Mouse (Mus musculus): ENCODE results near the gene Ube4b. TPM values are rescaled to one million over a fixed set of nuclear protein-coding genes. Genes with fewer than 3 reads are reported as not detected.

Gene Ube4b
- polyA plus RNA-seq, 1 experiment from 2014 or later: 56.5 TPM

DNA sequence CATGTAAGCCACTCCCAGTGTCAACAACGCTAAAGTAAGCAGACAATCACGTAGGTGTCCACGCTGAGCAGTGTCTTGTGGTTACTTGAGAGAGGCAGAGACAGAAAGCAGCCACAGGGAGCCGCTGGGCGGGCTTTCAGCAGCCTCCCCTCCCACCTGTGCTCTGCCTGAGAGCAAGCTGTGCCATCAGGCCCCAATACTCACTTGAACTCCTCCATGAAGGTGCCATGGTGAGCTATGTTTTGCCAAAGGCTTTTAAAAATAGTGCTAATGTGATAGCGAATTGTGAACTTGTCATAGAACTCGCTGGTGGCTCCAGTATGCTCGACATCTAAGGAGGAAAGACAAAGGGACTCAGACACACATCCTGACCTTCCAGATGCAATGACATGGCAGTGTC, 82.2 kb downstream of the Ube4b start:
- WGBS: 83% methylated on average over 8 of the region's 8 CpGs
- no peak for ATAC-seq (ENCODE audit: low FRiP score)
- H3K9me3 ChIP-seq: no peaks in the 10 kb centered on the region
- H3K36me3 ChIP-seq: peaks cover 95% of the 10 kb centered on the region
- no peaks in the 10 kb centered on the region for H3K4me1 ChIP-seq (replicated peaks)
- H3K4me3 ChIP-seq: no peak overlapping the region
- H3K9ac ChIP-seq: no peak overlapping the region
- no peaks in the 10 kb centered on the region for H3K27me3 ChIP-seq
- H3K27ac ChIP-seq: no peak overlapping the region
- no peak overlapping the region for H3K4me2 ChIP-seq

DNA sequence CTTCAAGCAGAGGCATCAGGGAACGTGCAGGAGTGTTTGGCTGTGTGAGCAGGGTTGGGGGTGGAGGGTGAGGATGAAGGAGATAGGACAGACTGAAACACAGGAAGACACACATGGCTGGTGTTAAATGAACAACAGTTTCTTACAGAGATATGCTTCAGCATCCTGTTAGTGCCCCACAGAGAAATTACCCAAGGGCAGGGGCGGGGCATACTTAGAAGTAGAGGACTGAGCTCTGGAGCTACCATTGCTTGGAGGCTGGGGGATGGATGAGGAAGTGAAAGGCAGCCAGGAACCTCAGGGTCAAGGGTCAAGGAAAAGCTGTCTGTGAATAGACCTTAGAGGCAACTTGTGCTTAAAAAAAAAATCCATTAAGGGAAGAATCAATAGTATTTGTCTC, 85.9 kb downstream of the Ube4b start:
- Histone ChIP-seq H3K4me2 (no peak overlapping the region), H3K9me3 (no peaks in the 10 kb centered on the region), H3K27ac (no peak overlapping the region), H3K9ac (no peak overlapping the region), H3K4me1 (replicated peaks) (no peaks in the 10 kb centered on the region), H3K27me3 (no peaks in the 10 kb centered on the region), H3K36me3 (peaks cover 97% of the 10 kb centered on the region), H3K4me3 (no peak overlapping the region)
- 76% methylated on average over 2 of the region's 2 CpGs for WGBS
- no peak for ATAC-seq (ENCODE audit: low FRiP score)

DNA sequence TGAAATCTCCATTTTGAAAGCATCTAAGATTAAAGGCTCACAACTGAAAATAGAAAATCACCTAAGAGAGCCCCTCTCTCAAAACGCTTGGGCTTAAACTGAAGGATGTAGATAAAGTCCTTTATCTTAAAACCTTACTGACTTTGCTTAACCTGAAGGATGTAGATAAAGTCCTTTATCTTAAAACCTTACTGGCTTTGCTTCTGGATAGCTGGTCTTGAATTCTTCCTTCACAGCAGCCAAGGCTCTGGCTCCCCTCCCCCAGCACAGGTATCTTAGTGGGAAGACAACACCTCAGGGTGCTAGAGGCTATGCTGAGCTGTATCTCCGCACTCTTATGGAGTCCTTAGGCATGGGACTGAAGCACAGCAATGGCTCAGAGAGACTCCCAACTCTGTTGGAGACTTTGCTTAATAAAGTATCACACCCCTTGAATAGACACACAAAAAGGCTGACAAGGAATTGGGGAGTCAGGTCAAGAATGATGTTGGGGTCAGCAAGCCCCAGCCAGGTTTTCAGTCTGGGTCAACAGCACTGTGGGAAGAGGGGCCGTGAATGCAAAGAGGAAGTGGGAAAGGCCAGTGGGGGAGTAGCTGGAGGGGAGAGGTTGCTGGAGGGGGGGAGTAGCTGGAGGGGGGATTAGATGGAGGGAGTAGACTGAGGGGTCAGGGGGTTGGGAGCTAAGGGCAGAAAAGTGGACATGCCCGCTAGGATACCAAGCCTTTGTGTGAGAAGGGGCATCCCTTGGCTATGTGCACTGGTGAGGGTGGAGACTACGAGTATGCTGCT, 86.9 kb downstream of the Ube4b start:
- H3K9ac ChIP-seq: no peak overlapping the region
- H3K4me1 ChIP-seq (replicated peaks): no peaks in the 10 kb centered on the region
- 72% methylated on average over 5 of the region's 5 CpGs for WGBS
- ATAC-seq (ENCODE audit: low FRiP score): no peak
- no peak overlapping the region; the same call in 1 of the 2 replicates for H3K27ac ChIP-seq
- H3K9me3 ChIP-seq: no peaks in the 10 kb centered on the region
- no peak overlapping the region for H3K4me2 ChIP-seq
- peaks cover 97% of the 10 kb centered on the region for H3K36me3 ChIP-seq
- no peak overlapping the region for H3K4me3 ChIP-seq
- H3K27me3 ChIP-seq: no peaks in the 10 kb centered on the region

DNA sequence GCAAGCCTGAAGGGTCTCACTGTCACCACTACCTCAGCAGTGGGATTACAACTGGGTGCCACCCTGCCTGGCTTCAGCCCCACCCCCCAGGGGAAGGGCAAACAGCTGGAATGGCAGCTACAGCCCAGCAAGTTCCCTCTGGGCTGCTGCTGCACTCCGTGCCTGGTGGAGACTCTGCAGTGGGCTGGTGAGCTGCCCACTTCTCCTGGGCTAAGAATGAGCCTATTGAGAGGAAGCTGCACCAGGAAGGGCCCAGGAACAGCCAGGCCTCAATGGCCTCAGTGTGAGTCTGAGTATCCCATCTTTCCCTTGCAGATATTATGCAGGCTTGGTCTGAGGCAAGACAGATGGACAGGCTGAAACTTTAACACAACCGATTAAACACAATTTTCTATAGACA, 88.4 kb downstream of the Ube4b start:
- H3K4me3 ChIP-seq: no peak overlapping the region
- H3K9ac ChIP-seq: no peak overlapping the region
- H3K4me2 ChIP-seq: no peak overlapping the region
- H3K27ac ChIP-seq: no peak overlapping the region
- WGBS: 97% methylated on average over 2 of the region's 2 CpGs
- no peak for ATAC-seq (ENCODE audit: low FRiP score)
- peaks cover 97% of the 10 kb centered on the region for H3K36me3 ChIP-seq
- no peaks in the 10 kb centered on the region for H3K27me3 ChIP-seq
- H3K9me3 ChIP-seq: no peaks in the 10 kb centered on the region
- no peaks in the 10 kb centered on the region for H3K4me1 ChIP-seq (replicated peaks)

DNA sequence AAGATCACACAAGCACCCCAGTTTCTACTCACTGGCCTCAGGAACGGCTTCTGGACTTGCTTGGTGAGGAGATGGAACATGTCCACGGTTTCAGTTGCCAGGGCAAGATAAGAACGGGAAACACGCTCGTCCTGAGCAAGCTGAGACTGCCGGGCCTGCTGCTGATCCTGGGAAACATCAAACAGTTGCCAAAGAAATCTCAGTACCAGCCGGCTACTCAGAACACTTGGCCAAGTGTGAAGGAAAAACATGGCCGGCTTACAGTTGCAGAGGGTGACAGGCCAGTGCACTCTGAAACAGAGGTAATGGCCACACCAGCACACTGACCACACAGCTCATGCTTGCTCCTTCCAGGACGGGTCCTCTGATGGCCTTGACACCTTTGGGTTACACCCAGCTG, 89.2 kb downstream of the Ube4b start:
- no peak overlapping the region for H3K4me2 ChIP-seq
- no peak overlapping the region for H3K9ac ChIP-seq
- no peak overlapping the region for H3K27ac ChIP-seq
- no peaks in the 10 kb centered on the region for H3K9me3 ChIP-seq
- peaks cover 97% of the 10 kb centered on the region for H3K36me3 ChIP-seq
- 94% methylated on average over 9 of the region's 9 CpGs for WGBS
- no peak overlapping the region for H3K4me3 ChIP-seq
- no peaks in the 10 kb centered on the region for H3K4me1 ChIP-seq (replicated peaks)
- no peak for ATAC-seq (ENCODE audit: low FRiP score)
- H3K27me3 ChIP-seq: no peaks in the 10 kb centered on the region

DNA sequence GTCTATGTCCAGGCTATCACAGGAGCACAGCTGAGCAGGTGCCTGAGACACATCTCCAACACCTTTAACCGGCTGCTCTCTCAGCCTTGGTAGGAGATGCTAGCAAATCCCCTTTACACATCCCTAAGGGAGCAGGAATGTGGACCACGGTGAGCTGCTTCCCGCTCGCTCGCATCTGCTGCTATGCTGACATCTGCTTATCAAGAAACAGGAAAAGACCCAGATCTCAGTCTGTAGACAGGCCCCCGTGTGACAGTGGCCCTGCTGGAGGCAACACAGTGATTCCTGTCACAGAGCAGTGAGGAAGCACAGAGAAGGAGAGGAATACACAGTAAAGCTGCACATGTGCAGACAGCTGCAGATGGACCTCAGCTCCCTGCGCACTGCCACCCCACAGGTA, 90.2 kb downstream of the Ube4b start:
- Histone ChIP-seq H3K27ac (no peak overlapping the region), H3K4me2 (no peak overlapping the region), H3K4me3 (no peak overlapping the region), H3K9me3 (no peaks in the 10 kb centered on the region), H3K27me3 (no peaks in the 10 kb centered on the region), H3K9ac (no peak overlapping the region), H3K36me3 (peaks cover 97% of the 10 kb centered on the region), H3K4me1 (replicated peaks) (no peaks in the 10 kb centered on the region)
- WGBS: 97% methylated on average over 7 of the region's 7 CpGs
- no peak for ATAC-seq (ENCODE audit: low FRiP score)

DNA sequence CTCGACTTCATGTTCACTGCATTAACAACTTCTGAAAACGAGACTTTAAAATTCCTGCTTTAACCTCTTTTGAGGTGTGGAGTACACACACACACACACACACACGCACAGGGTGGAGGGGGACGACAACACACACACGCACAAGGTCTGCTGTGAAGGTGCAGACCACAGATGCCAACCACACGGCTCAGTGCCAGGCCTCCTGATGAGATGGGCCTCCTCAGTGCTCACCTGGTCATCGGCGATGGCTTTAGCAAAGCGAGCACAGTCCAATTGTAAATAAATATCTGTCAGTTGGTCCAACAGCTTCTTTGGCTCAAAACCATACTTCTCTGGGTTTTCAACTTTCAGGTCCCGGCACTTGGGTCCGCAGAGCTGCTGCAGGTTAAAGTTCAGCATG, 91.7 kb downstream of the Ube4b start:
- ATAC-seq (ENCODE audit: low FRiP score): no peak
- Histone ChIP-seq H3K9me3 (no peaks in the 10 kb centered on the region), H3K9ac (no peak overlapping the region), H3K27ac (no peak overlapping the region), H3K4me3 (no peak overlapping the region), H3K36me3 (peaks cover 98% of the 10 kb centered on the region), H3K27me3 (no peaks in the 10 kb centered on the region), H3K4me1 (replicated peaks) (no peaks in the 10 kb centered on the region), H3K4me2 (no peak overlapping the region)
- WGBS: 96% methylated on average over 11 of the region's 11 CpGs

DNA sequence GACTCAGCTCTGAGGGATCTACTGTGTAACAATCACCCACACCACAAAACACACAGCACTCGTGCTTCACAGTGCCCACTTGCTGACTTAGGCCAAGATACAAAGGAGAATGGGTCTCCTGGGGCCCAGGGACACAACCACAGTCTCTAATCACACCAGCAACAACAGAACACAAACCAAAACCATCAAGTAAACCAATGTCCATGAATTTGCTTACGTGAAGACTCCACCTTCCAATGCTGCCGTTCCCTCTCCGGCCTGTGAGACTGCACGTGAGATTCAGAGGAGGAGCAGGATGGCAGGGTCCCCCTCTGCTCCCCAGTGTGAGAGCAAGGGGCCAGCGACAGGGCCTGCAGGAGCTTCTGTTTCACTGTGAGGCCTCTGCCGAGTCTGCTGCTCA, 93.8 kb downstream of the Ube4b start:
- no peaks in the 10 kb centered on the region for H3K9me3 ChIP-seq
- H3K27me3 ChIP-seq: no peaks in the 10 kb centered on the region
- ATAC-seq (ENCODE audit: low FRiP score): no peak
- H3K4me3 ChIP-seq: no peak overlapping the region
- no peak overlapping the region for H3K27ac ChIP-seq
- no peak overlapping the region for H3K4me2 ChIP-seq
- H3K9ac ChIP-seq: no peak overlapping the region
- H3K4me1 ChIP-seq (replicated peaks): no peaks in the 10 kb centered on the region
- H3K36me3 ChIP-seq: peaks cover 97% of the 10 kb centered on the region
- WGBS: 88% methylated on average over 7 of the region's 7 CpGs

DNA sequence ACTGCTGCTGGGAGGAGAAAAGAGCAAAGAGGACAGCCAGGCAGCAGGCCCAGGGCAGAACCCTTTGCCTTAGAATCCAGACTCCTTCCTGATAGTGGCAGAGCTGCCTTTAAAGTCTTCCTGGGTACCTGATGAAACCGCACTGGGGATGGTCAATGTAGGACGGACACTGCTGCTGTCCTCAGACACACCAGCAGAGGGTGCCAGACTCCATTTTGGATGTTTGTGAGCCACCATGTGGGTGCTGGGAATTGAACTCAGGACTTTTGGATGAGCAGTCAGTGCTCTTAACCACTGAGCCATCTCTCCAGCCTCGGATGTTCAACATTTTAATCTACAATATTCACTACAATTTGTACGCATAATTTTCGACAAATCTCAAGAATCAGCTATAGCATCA, 96.1 kb downstream of the Ube4b start:
- H3K27ac ChIP-seq: no peak overlapping the region
- H3K27me3 ChIP-seq: no peaks in the 10 kb centered on the region
- no peak overlapping the region for H3K9ac ChIP-seq
- H3K9me3 ChIP-seq: no peaks in the 10 kb centered on the region
- H3K4me1 ChIP-seq (replicated peaks): no peaks in the 10 kb centered on the region
- peaks cover 88% of the 10 kb centered on the region for H3K36me3 ChIP-seq
- no peak overlapping the region for H3K4me3 ChIP-seq
- no peak for ATAC-seq (ENCODE audit: low FRiP score)
- no peak overlapping the region for H3K4me2 ChIP-seq
- WGBS: 95% methylated on average over 5 of the region's 5 CpGs

DNA sequence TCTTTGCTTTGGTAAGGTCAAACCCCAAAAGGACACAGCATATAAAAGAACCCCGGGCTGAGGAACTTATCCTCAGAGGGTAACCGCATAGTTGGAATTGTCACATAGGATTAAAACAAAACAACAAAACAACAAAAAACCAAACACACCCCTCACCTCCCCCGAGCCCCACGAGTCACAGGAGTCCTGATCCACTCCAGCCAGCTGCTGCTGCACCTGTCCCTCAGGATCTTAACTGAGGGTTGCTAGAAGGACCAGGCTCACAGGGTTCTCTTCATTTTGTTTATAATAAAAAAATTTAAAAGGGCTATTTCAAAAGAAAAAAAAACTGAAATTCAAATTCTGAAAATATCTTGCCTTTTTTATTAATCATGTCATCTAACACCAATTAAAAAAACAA, 97.8 kb downstream of the Ube4b start:
- no peaks in the 10 kb centered on the region for H3K27me3 ChIP-seq
- H3K4me1 ChIP-seq (replicated peaks): no peaks in the 10 kb centered on the region
- no peak overlapping the region for H3K4me3 ChIP-seq
- no peak for ATAC-seq (ENCODE audit: low FRiP score)
- H3K36me3 ChIP-seq: peaks cover 71% of the 10 kb centered on the region
- no peak overlapping the region for H3K27ac ChIP-seq
- 82% methylated on average over 4 of the region's 4 CpGs for WGBS
- H3K4me2 ChIP-seq: no peak overlapping the region
- no peak overlapping the region for H3K9ac ChIP-seq
- no peaks in the 10 kb centered on the region for H3K9me3 ChIP-seq

DNA sequence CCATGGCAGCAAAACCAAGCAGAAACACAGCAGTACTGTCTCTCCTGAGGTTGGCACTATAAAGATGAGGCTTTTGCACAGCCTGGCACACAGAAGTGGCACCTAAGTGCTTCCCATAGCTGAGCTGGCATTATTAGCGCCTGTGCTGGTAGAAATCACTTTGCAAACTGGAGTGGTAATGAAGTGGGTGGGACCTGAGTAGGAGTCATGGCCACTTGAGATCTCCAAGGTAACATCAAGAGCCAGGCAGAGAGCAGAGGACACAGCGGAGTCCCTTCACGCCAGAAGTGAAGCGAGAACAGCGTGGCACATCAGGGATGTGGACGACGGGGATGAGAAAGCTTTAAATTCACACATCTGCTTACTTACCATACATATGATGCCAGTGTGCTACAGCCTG, 99.3 kb downstream of the Ube4b start:
- Histone ChIP-seq H3K4me2 (no peak overlapping the region), H3K27ac (no peak overlapping the region), H3K36me3 (peaks cover 56% of the 10 kb centered on the region), H3K27me3 (no peaks in the 10 kb centered on the region), H3K9ac (no peak overlapping the region), H3K9me3 (no peaks in the 10 kb centered on the region), H3K4me1 (replicated peaks) (no peaks in the 10 kb centered on the region), H3K4me3 (no peak overlapping the region)
- WGBS: 93% methylated on average over 7 of the region's 7 CpGs
- ATAC-seq (ENCODE audit: low FRiP score): no peak

DNA sequence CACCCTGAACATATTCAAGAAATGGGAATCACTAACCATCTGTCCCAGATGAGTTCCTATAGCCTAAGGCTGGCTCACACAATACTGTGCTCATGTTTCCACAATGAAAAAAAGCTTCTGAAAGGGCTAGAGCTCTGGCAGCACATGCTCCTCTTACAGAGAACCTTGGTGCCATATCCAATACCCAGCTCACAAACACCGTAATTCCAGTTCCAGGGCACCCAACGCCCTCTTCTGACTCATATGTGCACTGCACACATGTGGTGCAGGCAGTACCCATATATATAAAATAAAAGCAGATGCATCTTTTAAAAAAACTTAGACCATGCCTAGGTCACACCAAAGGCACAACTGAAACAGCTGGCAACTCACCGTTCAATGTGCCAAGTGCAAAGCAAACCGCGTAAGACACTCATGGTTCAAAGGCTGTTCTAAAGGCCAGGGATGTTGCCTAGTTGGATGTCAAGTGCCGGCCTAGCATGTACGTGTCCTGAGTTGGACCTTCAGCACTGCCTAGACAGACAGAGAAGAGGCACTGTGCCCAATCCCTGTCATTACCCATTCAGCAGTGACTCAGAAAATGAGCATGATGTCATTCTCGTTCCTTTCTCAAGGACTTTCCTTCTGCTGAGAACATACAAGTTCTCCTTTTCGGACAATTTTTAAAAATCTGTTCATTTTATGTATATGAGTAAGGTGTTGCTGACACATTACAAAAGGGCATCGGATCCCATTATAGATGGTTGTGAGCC, 101.0 kb downstream of the Ube4b start:
- no peak overlapping the region for H3K9ac ChIP-seq
- no peaks in the 10 kb centered on the region for H3K9me3 ChIP-seq
- WGBS: 91% methylated on average over 10 of the region's 10 CpGs
- no peak overlapping the region for H3K4me3 ChIP-seq
- no peak overlapping the region for H3K27ac ChIP-seq
- no peaks in the 10 kb centered on the region for H3K27me3 ChIP-seq
- no peaks in the 10 kb centered on the region for H3K4me1 ChIP-seq (replicated peaks)
- H3K4me2 ChIP-seq: no peak overlapping the region
- H3K36me3 ChIP-seq: peaks cover 39% of the 10 kb centered on the region
- ATAC-seq (ENCODE audit: low FRiP score): no peak

DNA sequence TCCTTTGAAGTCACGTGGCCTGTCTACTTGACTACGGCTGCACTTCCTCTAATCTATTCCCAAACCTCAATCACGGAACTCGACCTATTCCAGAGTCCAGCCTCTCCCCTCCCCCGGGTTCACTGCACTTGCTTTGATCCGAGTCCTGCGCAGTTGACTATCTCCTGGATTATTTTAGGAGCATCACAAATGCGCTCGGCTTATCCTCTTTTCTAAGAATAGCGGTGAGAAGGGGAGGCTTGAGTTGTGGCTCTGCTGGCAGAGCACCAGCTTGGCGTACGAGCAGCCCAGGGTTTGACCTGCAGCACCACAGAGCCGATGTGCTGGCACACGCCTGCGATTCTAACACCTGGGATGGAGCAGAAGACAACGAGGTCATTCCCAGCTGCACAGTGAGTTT, 102.8 kb downstream of the Ube4b start:
- H3K9ac ChIP-seq: no peak overlapping the region

More for the DNA sequence above, 102.8 kb downstream of the Ube4b start:
- ATAC-seq (ENCODE audit: low FRiP score): no peak
- WGBS: 86% methylated on average over 16 of the region's 16 CpGs
- no peak overlapping the region for H3K4me2 ChIP-seq
- no peaks in the 10 kb centered on the region for H3K4me1 ChIP-seq (replicated peaks)
- H3K9me3 ChIP-seq: no peaks in the 10 kb centered on the region
- no peak overlapping the region for H3K4me3 ChIP-seq
- H3K27ac ChIP-seq: no peak overlapping the region
- peaks cover 21% of the 10 kb centered on the region for H3K36me3 ChIP-seq
- no peaks in the 10 kb centered on the region for H3K27me3 ChIP-seq
